Mouse (Mus musculus) mouse trophoblast stem cell (cell line): ENCODE measurements at regions not wholly inside any gene's neighbourhood (a gene's known extent, or its start where the extent isn't known, plus 50 kb on each side); places are given as distances from the start of the nearest gene placed in this dataset.

ENCODE experiments used
- in situ Hi-C, 2 experiments: fragments of 300-500 bp; cut with MseI, MboI; formaldehyde crosslinking; loops; 2 replicates in 1 of 2; 3 replicates in 1 of 2; pipeline ENCODE4 v1.15.1; 2025

- in situ Hi-C loops, result no loop called here
Observed at GRCm38 (mm10) chr7:113059967-113060284, 106.2 kb downstream of the Rassf10 start.

GRCm38 (mm10) chr7:113060991-113061390, 107.2 kb downstream of the Rassf10 start:
- in situ Hi-C loops, result no loop called here

- in situ Hi-C loops, result no loop called here
Observed at GRCm38 (mm10) chr7:113066536-113066935, 112.8 kb downstream of the Rassf10 start.

- in situ Hi-C loops, result no loop called here
Observed at GRCm38 (mm10) chr7:113068296-113068695, 114.5 kb downstream of the Rassf10 start.

DNA sequence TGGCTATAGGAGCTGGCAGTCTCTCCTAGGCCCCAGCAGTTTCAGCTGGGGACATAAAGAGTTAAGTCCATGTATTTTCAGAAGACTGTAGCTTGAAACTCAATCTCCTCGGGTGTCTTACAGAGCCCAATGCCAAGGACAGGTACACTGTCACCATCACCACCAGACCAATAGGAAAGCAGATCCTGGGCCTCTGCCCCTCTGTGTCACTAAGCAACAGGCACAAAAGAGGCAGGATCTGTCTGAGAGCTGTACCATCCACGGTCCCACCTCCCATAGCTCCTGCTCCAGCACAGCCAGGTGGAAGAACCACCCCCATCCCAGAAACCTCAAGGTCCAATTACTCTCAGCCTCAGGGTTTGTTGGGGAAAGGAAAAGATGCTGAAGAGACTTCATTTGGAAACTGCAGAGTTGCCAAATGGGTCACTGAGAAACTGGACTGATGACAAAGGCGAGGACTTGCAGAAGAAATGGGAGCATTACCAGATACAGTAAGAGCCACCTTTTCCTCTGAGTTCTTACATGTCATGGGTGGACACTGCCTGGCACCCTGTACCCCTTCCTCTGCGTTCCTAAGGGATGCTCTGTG, 115.7 kb downstream of the Rassf10 start:
- in situ Hi-C loops, result no loop called here

- in situ Hi-C loops, result no loop called here
Observed at GRCm38 (mm10) chr7:113071418-113071817, 117.7 kb downstream of the Rassf10 start.

DNA sequence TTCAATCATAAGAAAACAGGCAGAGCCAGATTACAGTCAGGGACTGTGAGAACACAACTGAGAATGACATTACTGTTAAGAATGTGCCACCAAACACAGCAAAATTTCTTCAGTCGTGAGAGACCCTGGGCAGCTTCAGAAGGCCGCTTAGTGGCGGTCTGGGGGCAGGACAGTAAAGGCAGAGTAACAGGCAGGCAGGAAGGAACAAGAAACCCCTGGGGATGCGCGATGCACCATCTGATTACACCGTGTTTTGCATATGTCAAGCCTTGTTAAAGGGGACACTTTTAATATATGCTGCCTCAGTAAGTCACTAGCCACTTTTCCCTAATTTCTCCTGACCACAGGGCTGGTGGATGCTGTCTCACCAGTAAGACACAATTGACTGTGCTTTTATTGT, 120.0 kb downstream of the Rassf10 start:
- in situ Hi-C loops, result no loop called here

DNA sequence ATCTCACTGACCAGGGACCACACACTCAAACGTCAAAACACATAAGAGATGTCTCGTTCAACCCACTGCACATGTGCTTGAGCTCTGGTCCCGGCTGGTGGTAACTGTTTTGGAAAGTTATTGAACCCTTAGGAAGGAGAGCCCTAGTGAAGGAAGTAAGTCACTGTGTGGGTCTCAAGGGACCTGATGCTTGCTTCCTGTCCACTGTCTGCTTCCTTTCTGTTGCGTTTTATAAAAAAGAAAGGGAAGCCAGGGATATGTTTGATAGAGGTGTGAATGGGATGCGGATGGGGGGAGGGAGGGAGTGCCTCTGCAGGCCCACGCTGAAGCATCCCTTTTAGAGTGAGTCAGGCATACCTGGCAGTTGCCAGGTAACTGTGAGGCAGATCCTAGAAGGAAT, 121.6 kb downstream of the Rassf10 start:
- in situ Hi-C loops, result no loop called here

GRCm38 (mm10) chr7:113076243-113076642, 122.5 kb downstream of the Rassf10 start:
- in situ Hi-C loops, result no loop called here

- in situ Hi-C loops, result no loop called here
Observed at GRCm38 (mm10) chr7:113081120-113081519, 126.1 kb upstream of the Arntl start.

GRCm38 (mm10) chr7:113084930-113085625, 122.2 kb upstream of the Arntl start:
- in situ Hi-C loops, result no loop called here

GRCm38 (mm10) chr7:113086158-113086557, 121.1 kb upstream of the Arntl start:
- in situ Hi-C loops, result no loop called here

DNA sequence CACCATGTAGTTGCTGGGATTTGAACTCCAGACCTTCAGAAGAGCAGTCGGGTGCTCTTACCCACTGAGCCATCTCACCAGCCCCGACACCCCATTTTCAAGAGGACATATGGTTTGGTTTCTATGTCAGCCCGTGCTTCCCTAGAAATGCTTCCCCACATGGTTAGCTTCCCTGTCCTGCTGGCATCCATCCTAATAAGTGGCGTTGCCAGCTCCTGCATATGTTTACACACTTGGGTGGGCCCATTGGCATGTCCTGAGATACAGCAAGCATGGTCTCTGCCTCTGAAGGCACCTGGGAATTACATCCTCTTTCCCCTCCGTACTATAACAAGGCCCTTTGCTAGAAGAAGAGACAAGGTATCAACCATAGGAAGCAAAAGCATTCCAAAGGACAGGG, 119.6 kb upstream of the Arntl start:
- in situ Hi-C loops, result no loop called here

DNA sequence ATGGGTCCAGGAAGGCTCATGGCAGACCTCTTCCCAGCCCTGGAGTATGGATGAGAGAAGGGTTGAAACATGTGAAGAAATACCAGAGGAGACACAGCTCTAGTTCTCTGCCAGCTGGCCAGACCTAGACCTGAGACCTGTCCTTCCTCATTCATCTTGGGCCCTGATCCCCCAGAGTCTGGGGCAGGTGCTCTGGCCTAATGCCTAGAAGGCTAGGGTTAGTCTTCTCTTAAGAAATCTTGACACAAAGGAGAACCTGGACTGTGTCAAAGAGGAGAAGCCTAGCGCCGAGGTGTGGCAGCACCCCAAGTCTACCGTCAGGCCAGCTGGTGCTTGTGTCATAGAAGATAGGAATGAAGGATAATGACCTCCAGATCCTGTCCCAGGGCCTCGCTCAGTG, 118.2 kb upstream of the Arntl start:
- in situ Hi-C loops, result no loop called here

DNA sequence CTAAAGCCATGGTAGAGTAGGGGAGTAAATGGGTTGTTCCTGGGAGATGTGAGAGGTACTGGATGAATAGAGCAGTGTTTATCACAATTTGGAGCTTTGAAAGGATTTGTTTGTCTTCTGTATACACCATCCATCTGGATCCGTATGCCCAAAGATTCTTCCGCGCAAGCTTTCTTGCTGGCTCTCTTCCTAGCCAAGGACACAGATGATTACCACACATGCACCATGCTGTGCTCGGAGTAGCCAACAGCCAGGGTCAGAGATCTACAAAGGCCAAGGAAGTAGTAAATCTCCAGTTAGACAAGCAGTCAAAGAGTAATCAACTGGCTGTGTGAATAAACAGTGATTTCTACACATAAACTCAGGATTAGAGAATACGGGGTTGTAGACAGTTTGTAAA, 113.3 kb upstream of the Arntl start:
- in situ Hi-C loops, result no loop called here

- in situ Hi-C loops, result no loop called here
Observed at GRCm38 (mm10) chr7:113095092-113095491, 112.2 kb upstream of the Arntl start.

DNA sequence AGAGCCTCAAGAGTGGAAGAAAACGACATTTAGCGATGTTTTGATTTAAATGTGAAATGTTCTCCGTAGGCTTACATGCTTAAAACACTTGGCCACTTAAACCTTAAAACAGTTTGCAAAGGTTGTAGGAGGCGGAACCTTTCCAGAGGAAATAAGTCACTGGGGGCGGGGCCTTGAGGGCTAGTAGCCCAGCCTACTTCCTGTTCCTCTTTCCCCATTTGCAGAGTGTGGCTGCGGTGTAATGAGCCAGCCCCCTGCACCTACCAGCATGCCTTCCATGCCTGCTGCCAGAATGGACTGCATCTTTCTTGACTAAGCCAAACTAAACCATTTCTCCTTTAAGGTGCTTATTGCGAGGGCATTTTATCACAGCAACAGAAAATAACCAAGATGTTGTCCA, 103.0 kb upstream of the Arntl start:
- in situ Hi-C loops, result no loop called here

- in situ Hi-C loops, result no loop called here
Observed at GRCm38 (mm10) chr7:113105359-113105758, 101.9 kb upstream of the Arntl start.

GRCm38 (mm10) chr7:113106731-113107130, 100.5 kb upstream of the Arntl start:
- in situ Hi-C loops, result no loop called here

DNA sequence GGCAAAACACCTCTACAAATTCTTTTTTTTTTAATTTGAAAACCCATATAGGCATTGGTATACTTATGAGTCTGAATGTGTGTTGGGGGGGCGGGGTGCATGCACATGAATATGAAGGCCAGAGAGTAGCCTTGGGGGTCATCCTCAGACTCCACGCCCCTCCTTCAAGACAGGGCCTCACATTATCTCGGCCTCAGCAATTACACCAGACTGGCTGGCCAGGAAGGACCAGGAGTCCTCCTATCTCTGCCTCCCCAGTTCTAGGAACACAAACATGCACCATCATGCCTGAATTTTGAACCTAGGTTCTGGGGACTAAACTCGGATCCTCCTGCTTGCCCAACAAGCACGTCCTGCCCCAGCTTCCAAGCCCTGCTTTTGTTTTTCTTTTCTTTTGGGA, 99.3 kb upstream of the Arntl start:
- in situ Hi-C loops, result no loop called here

DNA sequence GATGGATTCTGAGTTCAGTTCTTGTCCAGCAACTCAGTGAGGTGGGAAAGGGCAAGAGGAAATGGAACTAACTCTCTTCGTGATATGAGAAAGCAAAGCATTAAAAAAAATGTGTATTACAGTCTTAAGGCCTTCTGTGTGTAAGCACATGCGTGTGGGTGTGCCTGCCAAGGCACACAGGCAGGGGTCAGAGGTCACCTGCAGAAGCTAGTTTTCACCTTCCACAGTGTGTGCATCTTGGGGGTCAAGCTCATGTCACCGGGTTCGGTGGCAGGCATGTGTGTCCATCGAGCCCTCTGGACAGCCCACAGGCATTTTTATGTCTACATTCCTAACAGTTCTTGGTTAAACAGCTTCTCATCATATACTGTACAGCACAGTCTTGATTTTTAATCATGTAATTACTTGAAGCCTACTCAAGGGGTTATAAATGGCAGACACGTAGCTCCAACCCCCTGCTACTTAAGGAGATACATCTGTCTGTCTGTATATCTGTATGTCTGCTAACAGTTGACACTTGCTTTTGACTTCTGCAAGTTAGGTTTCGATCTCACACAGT, 98.7 kb upstream of the Arntl start:
- in situ Hi-C loops, result no loop called here

GRCm38 (mm10) chr7:113109481-113109880, 97.8 kb upstream of the Arntl start:
- in situ Hi-C loops, result no loop called here

DNA sequence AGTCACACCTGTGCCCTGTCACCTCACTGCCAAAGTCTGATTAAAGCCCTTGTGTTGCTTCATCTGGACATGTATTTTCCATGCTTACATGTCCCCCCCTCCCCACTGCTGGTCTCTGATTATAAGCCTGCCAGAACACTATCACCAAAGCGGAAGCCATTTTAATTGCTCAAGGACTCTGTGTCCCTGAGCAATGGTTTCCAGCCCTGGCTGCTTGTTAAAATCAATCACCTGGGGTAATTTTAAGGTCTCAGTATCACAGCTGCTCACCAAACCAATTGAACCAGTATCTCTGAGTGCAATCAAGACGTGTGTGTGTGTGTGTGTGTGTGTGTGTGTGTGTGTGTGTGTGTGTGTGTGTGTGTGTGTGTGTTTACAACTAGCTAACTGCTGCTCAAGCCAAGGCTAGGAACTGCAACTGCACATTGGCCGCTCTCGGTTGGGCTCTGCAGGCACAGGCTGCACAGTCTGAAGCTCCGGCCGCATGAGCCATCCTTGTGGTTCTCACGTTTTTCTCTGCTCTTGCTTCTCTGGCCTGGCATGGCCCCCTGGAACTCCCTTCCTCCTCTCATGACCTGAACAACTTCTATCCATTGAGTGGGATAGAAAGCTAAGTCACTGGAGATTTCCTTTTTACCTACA, 96.3 kb upstream of the Arntl start:
- in situ Hi-C loops, result no loop called here
